9 mouse cellular contexts compared by ENCODE assay signal in genomic region chr5:114708491-114708890, GRCm38 (mm10). TPM values are rescaled to one million over a fixed set of nuclear protein-coding genes. Genes with fewer than 3 reads are reported as not detected.
DNase-seq lines count a peak whose midpoint lies in the region; ATAC-seq and TF ChIP-seq lines count a peak whose summit lies in the region.
"Had no signal": no experiment of that assay in that cellular context is flagged by ENCODE, and none has a peak within 500 bp of the region (broad histone marks: within the 10 kb centered on the region; RNA-seq: fewer than 3 reads in every experiment).

No protein-coding gene starts in this region.

- WGBS in kidney, embryonic 15.5 days = 48% methylated on average over 15 of the region's 15 CpGs
- WGBS in hindbrain, embryonic 15.5 days = 50% methylated on average over 15 of the region's 15 CpGs

- H3K4me1 ChIP-seq in kidney, embryonic 15.5 days = peaks cover 8% of the 10 kb centered on the region
- H3K4me1 ChIP-seq in hindbrain, embryonic 15.5 days (replicated peaks) = peaks cover 8% of the 10 kb centered on the region

- ATAC-seq in kidney, embryonic 15.5 days (replicated peaks; ENCODE audit: low FRiP score) = no peak
- ATAC-seq in hindbrain, embryonic 15.5 days (ENCODE audit: low FRiP score, low read depth) = no peak
- ATAC-seq in inflammation-experienced regulatory T-cells, adult 6 months = no peak

- DNase-seq in kidney, postnatal 4 days = no peak
- DNase-seq in cerebellum, adult 9-11 months = peak; percentile 73
- DNase-seq in layer of hippocampus, postnatal 10 days (ENCODE audit: low spot score in 2 of 2) = no peak
- DNase-seq in natural killer cell, adult 2 months (ENCODE audit: low spot score in 2 of 2) = no peak
- DNase-seq: adrenal gland, postnatal 14 days had no signal

- no peaks in the 10 kb centered on the region for H3K9me3 ChIP-seq in kidney, embryonic 15.5 days (replicated peaks)
- H3K9me3 ChIP-seq in hindbrain, embryonic 15.5 days = no peaks in the 10 kb centered on the region

- H3K79me2 ChIP-seq in myocyte (ENCODE audit: control insufficient read depth, insufficient read depth) = no peaks in the 10 kb centered on the region

- peak overlapping the region; percentile 75 for H3K4me2 ChIP-seq in kidney, embryonic 15.5 days
- H3K4me2 ChIP-seq in hindbrain, embryonic 15.5 days = peak overlapping the region; percentile 73
- H3K4me2 ChIP-seq in myocyte (ENCODE audit: low read depth) = peak overlapping the region; percentile 88

- H3K9ac ChIP-seq in kidney, embryonic 15.5 days = peak overlapping the region; percentile 86
- peak overlapping the region; percentile 59 for H3K9ac ChIP-seq in hindbrain, embryonic 15.5 days

- H3K36me3 ChIP-seq in kidney, embryonic 15.5 days = peaks cover 42% of the 10 kb centered on the region
- peaks cover 27% of the 10 kb centered on the region for H3K36me3 ChIP-seq in hindbrain, embryonic 15.5 days
- peaks cover 3% of the 10 kb centered on the region for H3K36me3 ChIP-seq in myocyte (ENCODE audit: control insufficient read depth, insufficient read depth)

- no peak for TF ChIP-seq POLR2A in myocyte (IDR thresholded peaks at IDR 0.05; ENCODE audit: insufficient read length, low read depth)

- peak overlapping the region; percentile 82 for H3K4me3 ChIP-seq in kidney, embryonic 15.5 days (replicated peaks)
- H3K4me3 ChIP-seq in hindbrain, embryonic 15.5 days = peak overlapping the region; percentile 61
- H3K4me3 ChIP-seq in myocyte = peak overlapping the region; percentile 56

- no peaks in the 10 kb centered on the region for H3K27me3 ChIP-seq in kidney, embryonic 15.5 days
- H3K27me3 ChIP-seq in hindbrain, embryonic 15.5 days = no peaks in the 10 kb centered on the region
- H3K27me3 ChIP-seq in myocyte (ENCODE audit: control insufficient read depth, insufficient read depth, insufficient read length) = no peaks in the 10 kb centered on the region

- no peak overlapping the region for H3K27ac ChIP-seq in kidney, embryonic 15.5 days
- no peak overlapping the region for H3K27ac ChIP-seq in hindbrain, embryonic 15.5 days (replicated peaks)

- peak overlapping the region; percentile 89 for H3ac ChIP-seq in myocyte (ENCODE audit: control insufficient read depth, insufficient read length)

TF ChIP-seq in myocyte, 11 proteins besides CTCF, POLR2A, EP300 and RAD21:
- TF ChIP-seq MYOD1 (IDR thresholded peaks at IDR 0.05; ENCODE audit: control insufficient read depth in 1 of 3, insufficient read length in 2 of 3, low read depth in 2 of 3) (no peak), TCF3 (IDR thresholded peaks at IDR 0.05; ENCODE audit: insufficient read length, low read depth) (no peak), MAX (IDR thresholded peaks at IDR 0.05; ENCODE audit: low read depth) (no peak), USF1 (IDR thresholded peaks at IDR 0.05; ENCODE audit: low read depth) (no peak), REST (IDR thresholded peaks at IDR 0.05; ENCODE audit: insufficient read depth, insufficient read length) (no peak), TCF12 (IDR thresholded peaks at IDR 0.05; ENCODE audit: insufficient read depth, poor library complexity, severe bottlenecking) (no peak), CEBPB (IDR thresholded peaks at IDR 0.05; ENCODE audit: insufficient read depth, poor library complexity, severe bottlenecking) (no peak), SRF (IDR thresholded peaks at IDR 0.05; ENCODE audit: control insufficient read depth, insufficient read length, low read depth) (no peak), MYOG (IDR thresholded peaks at IDR 0.05; ENCODE audit: control insufficient read depth in 1 of 3, insufficient read depth in 1 of 3, insufficient read length in 2 of 3, low read depth in 2 of 3) (no peak), POLR2AphosphoS2 (IDR thresholded peaks at IDR 0.05; ENCODE audit: insufficient read length, low read depth) (no peak), E2F4 (IDR thresholded peaks at IDR 0.05; ENCODE audit: insufficient read depth) (no peak)
TF ChIP-seq in myocyte: peak in this region for 0.

RNA-seq across cellular contexts. Expression of gene Tchp, which starts 0.9 kb away (rescaled TPM):
- 16.5 and 17.4 TPM in 2 replicates for polyA plus RNA-seq in kidney, embryonic 15.5 days (2015; fragmentation: Nextera tagmentation; extraction: Ambion mirVana)
- polyA plus RNA-seq in hindbrain, embryonic 15.5 days (2015; fragmentation: Nextera tagmentation; extraction: Ambion mirVana) = 13.3 and 18.6 TPM in 2 replicates
- polyA plus RNA-seq in myocyte (2012; fragmentation: generic; extraction: Trizol) = 9.3 TPM
- polyA plus RNA-seq in inflammation-experienced regulatory T-cells, adult 6 months (2017; shearing (Covaris generic)) = 10 to 100 TPM in 2 of 3 experiments, 1 to 10 TPM in 1; 4.4 to 30.2 (median 13.8) TPM
- 10 to 100 TPM; 14.1 to 15.8 TPM for total RNA-seq in layer of hippocampus, postnatal 10 days (2021)

RNA-seq across cellular contexts. Expression of gene Gltp, which starts 17.7 kb away (rescaled TPM):
- 78.5 and 79.2 TPM in 2 replicates for polyA plus RNA-seq in kidney, embryonic 15.5 days (2015; fragmentation: Nextera tagmentation; extraction: Ambion mirVana)
- polyA plus RNA-seq in hindbrain, embryonic 15.5 days (2015; fragmentation: Nextera tagmentation; extraction: Ambion mirVana) = 46.6 and 48.0 TPM in 2 replicates
- polyA plus RNA-seq in myocyte (2012; fragmentation: generic; extraction: Trizol) = 45.2 TPM
- polyA plus RNA-seq in inflammation-experienced regulatory T-cells, adult 6 months (2017; shearing (Covaris generic)) = 100 to 1,000 TPM; 220 to 248 (median 235) TPM
- total RNA-seq in layer of hippocampus, postnatal 10 days (2021) = 10 to 100 TPM; 25.4 to 26.7 TPM

RNA-seq across cellular contexts. Expression of gene Trpv4, which starts 50.3 kb away (rescaled TPM):
- polyA plus RNA-seq in kidney, embryonic 15.5 days (2015; fragmentation: Nextera tagmentation; extraction: Ambion mirVana) = 21.8 and 23.4 TPM in 2 replicates
- 1.6 and 1.9 TPM in 2 replicates for polyA plus RNA-seq in hindbrain, embryonic 15.5 days (2015; fragmentation: Nextera tagmentation; extraction: Ambion mirVana)
- 0.12 TPM for polyA plus RNA-seq in myocyte (2012; fragmentation: generic; extraction: Trizol)
- polyA plus RNA-seq in inflammation-experienced regulatory T-cells, adult 6 months (2017; shearing (Covaris generic)) = under 1 TPM; 0.19 to 0.90 (median 0.47) TPM
- total RNA-seq in layer of hippocampus, postnatal 10 days (2021) = 1 to 10 TPM; 1.0 to 2.4 TPM
